Mouse (Mus musculus) embryonic fibroblast, embryonic 13.5 days (primary cell): ENCODE data around the gene Lamtor3.

ENCODE experiments used
- CTCF ChIP-seq: IDR thresholded peaks from 2 replicates; pipeline ENCODE4 v1.5.1; 2011; ENCODE audit warnings: mild to moderate bottlenecking, control low read depth, low read length, moderate library complexity, borderline replicate concordance; ENCODE audit not compliant: insufficient read depth
- POLR2A ChIP-seq: IDR thresholded peaks from 2 replicates; pipeline ENCODE4 v1.6.1; 2011; ENCODE audit warnings: low read depth, mild to moderate bottlenecking, control low read depth, low read length, moderate library complexity

DNA sequence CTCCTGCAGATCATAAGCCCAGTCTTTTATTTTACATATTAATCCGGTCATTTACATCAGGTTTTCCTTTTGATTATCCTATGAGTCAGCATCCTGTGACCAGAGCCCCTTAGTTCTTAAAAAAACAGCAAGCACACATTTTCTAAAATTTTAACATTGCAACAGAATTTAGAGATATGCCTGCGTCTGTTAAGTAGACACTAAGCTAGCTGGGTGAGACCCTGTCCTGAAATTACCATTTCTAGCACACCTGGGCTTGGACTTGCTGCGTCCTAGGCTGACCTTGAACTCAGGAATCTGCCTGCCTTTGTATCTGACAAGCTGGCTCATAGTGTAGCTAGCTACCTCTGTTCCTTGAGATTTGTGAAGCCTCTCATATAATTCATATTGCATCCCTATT is 11.6 kb downstream of the Lamtor3 start:
- TF ChIP-seq CTCF = no peak
- TF ChIP-seq POLR2A = no peak
